Mouse (Mus musculus) megakaryocyte, adult 5-6 weeks (primary cell): ENCODE results near the gene Tmbim1. TPM values are rescaled to one million over a fixed set of nuclear protein-coding genes. Genes with fewer than 3 reads are reported as not detected.

Experiments used
- ATAC-seq: 2 replicates; pipeline ENCODE4 v1.8.0; 2016; ENCODE audit warnings: mild to moderate bottlenecking, inconsistent platforms; ENCODE audit not compliant: poor library complexity, severe bottlenecking
- total RNA-seq, 2 experiments: library from RNA; stranded (forward) in 1 of 2; stranded (reverse) in 1 of 2; fragments of 153-499, 151-499 nt in 1 of 2; fragments of 221-1000, 200-1000 nt in 1 of 2; gene quantifications; 2 replicates each; pipeline versions ENCODE4 v1.2.3 to v1.2.4; 2015 to 2017

Gene Tmbim1
- total RNA-seq, 2 experiments from 2014 or later: 13.8 to 15.5 TPM

DNA sequence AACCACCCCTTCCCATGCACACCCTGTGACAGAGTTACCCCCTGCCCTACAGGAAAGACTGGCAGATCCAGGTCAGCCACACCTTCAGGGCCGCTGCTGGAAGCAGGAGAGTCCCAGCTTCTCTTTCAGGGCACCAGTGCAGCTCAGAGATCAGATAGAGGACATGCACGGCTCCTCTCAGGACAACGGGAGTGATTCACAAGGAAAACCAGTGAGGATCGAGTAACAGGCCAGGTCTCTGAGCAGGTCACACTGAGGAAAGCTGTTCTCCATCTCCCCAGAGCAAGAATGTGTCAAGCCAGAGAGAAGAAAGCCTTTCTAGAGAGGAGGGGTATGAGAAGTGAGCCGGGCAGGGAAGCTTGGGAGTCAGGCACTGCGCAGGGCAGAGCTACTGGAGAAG, 8.9 kb downstream of the Tmbim1 start:
- ATAC-seq: no peak

DNA sequence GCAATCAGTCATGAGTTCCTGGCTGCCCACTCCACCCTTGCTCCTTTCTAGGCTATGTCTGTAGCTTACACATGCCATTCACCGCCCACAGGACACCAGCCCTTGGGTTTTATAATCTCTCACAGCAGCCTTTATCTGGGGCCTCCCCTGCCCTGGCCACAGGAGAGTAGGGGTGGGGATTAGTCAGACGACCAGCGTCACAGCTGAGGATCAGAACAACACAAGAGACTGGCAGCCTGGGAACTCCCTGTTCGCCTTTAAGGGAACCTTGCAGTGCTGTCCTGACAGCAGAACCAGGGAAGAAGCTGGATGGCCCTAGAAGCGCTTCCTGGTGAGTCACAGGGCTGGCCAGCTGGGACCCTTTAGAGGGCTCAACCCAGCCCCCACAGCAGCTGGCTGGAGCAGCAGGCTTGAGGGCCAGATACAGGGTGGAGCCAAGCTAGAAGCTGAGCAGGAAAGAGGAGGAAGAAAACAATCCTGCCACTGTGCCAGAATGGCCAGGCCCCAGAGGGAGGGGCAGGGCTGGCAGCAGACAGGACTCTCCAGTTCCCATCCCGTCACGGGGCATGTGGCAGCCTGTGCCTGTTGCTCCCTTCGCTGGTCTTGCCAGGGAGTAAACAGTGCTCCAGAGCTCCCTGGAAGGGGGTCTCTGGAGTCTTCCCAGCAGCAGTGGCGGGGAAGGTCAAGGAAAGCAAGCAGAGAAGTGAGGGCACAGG, 9.8 kb downstream of the Tmbim1 start:
- ATAC-seq: peak; percentile 65

GRCm38 (mm10) chr1:74294733-74295455, 10.5 kb downstream of the Tmbim1 start:
- no peak for ATAC-seq

GRCm38 (mm10) chr1:74294090-74294643, 11.3 kb downstream of the Tmbim1 start:
- no peak for ATAC-seq

DNA sequence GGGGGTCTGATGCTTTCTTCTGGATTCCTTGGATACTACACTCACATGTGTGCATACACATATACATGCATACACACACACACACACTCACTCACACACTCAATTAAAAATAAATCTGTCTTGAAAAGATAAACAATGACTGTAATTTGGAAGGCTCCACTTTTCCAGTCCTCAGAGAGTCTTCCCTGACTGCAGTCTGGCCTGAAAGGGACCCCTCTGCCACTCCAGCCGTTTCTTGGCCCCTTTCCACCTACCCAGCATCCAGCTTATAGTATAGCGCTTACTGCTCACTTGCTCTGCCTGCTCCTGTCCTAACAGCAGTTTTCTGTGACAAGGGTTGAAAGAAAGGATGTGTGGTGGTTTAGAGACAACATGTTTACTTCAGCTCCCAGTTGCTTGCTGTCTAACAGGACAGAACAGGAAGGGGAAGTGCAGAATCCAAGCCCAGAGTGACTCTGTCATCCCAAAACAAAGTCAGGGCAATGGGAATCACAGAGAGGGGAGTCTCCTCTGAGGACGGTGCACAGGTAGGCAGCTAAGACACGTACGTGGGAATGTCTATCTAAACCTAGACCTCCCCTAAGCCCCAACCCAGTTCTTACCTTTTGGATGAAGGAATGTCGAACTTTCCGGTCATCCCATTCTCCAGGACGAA, 12.0 kb downstream of the Tmbim1 start:
- no peak for ATAC-seq

GRCm38 (mm10) chr1:74292331-74293020, 12.9 kb downstream of the Tmbim1 start:
- no peak for ATAC-seq

GRCm38 (mm10) chr1:74290141-74290540, 15.3 kb downstream of the Tmbim1 start:
- ATAC-seq: no peak

GRCm38 (mm10) chr1:74289740-74290139, 15.7 kb downstream of the Tmbim1 start:
- ATAC-seq: no peak

GRCm38 (mm10) chr1:74289248-74289647, 16.2 kb downstream of the Tmbim1 start:
- no peak for ATAC-seq

DNA sequence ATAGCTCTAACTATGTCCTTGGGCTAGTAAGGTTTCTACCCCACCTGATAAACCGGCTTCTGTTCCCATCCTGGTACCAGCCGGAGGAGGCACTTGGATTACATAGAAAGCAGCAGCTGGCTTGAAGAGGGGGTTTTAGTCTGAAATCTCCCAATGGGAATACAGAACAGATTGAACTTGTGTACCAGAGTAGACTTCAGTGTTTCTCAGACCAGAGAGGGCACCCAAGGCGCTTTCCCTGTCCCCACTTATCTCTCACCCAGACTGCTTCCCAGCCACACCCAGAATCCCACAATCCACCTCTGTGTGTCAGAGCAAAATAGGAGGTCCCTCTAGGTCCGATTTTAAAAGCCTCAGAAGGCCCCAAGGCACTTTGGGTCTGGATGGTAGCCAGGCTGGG, 17.1 kb downstream of the Tmbim1 start:
- no peak for ATAC-seq

GRCm38 (mm10) chr1:74286869-74287607, 18.4 kb downstream of the Tmbim1 start:
- peak; percentile 33; the same call in 1 of the 2 replicates for ATAC-seq

- ATAC-seq: no peak
These were observed 20.0 kb downstream of the Tmbim1 start for GRCm38 (mm10) chr1:74285212-74286010.

DNA sequence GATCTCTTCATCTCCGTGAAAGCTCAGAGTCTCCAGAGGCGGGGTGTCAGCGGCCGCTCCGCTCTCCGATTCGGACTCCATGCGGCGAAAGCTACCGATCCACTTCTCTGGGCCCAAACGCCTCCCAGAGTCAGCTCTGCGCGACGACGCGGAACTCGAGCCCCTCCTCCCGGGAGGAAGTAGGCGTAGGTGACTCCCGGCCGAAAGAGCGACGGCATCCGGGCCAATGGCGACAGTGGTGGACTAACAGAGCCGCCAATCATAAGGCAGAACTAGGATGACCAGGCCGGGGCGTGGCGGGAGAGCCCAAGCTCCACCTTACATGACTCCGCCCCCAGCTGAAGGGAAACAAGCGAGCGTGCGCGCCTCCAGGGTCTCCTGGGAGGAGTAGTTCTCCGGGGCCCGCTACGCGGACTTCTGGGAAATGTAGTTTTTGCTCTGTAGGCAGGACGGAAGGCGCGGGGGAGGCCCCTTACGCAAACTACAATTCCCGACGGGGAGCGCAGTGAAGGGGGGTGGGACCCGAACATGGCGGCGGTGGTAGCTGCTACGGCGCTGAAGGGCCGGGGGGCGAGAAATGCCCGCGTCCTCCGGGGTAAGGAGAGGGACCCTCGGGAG, 20.8 kb downstream of the Tmbim1 start, which contains the start of the genes Aamp and Pnkd:
Gene Aamp, minus strand, starts transcription at position 196 of the 618 bp plus-strand sequence.
Gene Pnkd, plus strand, starts transcription at position 388 of the 618 bp plus-strand sequence.
- ATAC-seq: peak; percentile 95

GRCm38 (mm10) chr1:74283686-74284463, 21.5 kb downstream of the Tmbim1 start:
- peak; percentile 6 for ATAC-seq

DNA sequence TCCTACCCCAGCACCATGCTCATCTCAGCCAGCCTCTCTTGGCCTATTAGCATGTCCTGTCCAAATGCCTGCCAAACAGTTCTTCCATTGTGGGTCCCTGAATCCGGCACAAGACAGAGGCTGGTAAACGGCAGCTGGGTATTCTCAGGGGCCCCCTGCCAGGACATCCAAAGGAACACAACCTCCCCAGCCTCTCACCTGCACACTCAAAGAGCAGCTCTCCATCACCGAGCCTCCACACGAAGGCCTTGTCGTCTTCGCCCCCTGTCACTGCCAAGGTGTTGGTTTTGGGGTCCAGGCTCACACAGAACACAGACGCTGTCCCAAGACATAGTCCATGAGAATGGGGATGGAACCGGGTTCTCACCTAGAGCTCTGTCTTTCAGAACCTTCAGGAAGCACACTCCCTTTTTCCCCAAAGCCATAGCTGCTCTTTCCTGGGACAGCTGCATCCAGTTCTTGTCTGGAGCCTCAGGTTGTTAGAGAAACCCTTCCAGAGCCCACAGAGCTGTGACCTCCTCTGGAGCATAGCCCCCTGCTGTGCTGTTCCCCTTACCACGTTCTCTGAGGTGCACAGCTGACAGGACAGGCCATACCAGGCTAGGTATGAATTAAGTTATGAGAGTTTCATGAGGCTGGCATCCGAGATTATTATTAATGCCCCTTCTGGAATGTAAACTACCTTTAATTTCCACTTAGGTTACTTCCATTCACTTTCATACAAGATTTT, 22.4 kb downstream of the Tmbim1 start:
- no peak for ATAC-seq

DNA sequence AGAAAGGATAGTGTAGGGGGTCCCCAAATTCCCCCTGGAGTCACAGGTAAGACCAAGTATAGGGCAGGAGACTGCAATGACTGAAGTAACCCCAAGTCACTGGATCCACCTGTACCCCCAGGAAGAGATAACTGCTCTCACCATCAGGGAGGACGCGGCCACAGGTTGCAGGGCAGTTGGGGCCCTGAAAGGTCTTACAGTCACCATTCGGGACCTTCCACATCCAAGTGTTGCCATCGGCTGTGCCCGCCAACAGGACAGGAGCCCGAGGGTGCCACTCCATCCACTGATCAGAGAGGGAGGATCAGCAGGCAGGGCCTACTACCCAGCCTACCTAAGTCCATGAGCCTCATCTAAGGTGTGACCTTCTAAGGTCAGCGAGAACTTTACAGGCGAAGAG, 23.5 kb downstream of the Tmbim1 start:
- no peak for ATAC-seq

GRCm38 (mm10) chr1:74281372-74281771, 24.1 kb downstream of the Tmbim1 start:
- no peak for ATAC-seq
